Mouse (Mus musculus) spleen, adult 12 weeks (tissue): ENCODE measurements around the gene Shisa8.

Source experiments
- DNase-seq: peaks from one replicate; pipeline ENCODE4 v3.0.0; 2022; ENCODE audit warnings: low spot score

Shisa8 gene

DNA sequence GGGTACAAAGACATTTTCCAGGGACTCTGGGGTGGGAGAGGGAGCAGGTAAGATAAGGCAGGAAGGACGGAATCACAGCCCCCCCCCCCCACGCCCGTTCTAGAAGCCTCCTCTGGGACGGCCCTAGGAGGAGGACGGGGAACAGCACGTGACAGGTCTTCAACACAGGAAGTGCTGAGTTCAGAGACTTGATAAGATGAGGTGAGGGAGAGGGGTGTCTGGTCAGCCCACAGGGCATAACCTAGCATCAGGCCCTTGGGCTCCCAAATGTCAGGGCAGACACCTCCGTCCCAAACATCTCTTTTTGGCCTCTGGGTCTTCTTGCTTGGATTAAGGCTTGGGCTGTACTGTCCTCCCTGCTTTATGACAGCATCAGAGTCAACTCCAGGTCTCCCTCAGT is 10.6 kb upstream of the Shisa8 start:
- DNase-seq = no peak

DNA sequence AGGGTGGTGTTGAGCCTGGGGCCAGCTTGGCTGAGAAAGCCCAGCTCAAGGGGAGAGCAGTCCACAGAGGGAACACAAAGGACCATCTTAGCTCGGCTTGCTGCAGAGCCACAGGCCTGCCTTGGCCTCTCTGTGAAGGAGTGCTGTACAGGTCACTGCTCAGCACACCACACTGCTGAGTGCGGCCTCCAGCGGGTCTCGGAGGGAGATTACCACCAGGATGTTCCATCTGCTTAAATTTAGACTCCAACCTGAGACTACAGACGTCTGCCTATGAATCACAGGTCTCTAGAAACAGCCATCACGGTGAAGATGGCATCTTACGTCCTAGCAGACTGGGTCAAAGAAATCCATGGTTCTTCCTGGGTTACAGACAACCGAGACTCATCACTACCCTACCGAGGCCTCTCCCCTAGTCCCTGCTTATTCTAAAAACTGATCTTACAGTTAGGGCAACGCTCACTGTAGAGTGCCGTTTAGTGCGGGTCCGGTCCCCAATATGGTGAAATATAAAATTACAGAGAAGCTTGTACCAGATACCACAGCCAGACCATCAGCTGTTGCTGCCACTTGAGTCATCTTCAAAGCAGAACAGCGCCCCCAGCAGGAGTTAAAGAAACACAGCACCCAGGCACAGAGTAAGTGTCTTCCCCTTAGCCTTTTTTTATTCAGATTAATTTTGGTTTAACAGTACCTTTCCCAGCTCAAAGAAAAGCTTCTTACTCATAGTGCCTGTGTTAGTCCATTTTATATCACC is 8.7 kb upstream of the Shisa8 start:
- DNase-seq = no peak

DNA sequence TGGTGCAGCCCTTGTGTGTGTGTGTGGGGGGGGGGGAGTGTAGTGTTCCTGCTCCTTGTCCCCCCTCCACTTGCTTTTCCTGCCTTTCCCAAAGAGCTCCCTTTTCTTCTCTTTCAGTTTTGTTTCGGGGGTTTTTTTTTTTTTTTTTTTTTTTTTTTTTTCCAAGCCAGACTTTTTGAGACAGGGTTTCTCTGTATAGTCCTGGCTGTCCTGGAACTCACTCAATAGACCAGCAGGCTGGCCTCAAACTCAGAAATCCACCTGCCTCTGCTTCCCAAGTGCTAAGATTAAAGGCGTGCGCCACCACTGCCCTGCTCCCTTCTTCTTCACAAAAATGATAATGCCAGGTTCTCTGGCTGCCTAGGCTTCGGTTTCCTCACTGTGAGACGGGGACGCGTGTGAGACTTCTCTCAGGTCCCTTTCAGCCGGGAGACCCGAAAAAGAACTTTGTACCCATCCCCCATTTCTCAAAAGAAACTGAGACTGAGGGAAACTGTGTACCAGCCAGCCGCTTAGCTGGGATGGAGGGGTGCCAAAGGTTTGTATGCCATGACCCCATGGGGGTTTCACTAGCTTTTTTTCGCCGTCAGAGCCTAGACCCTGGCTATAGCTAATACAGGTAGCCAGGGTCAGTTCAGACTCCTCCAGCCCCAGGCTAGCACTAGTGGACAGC is 7.5 kb upstream of the Shisa8 start:
- no peak for DNase-seq

DNA sequence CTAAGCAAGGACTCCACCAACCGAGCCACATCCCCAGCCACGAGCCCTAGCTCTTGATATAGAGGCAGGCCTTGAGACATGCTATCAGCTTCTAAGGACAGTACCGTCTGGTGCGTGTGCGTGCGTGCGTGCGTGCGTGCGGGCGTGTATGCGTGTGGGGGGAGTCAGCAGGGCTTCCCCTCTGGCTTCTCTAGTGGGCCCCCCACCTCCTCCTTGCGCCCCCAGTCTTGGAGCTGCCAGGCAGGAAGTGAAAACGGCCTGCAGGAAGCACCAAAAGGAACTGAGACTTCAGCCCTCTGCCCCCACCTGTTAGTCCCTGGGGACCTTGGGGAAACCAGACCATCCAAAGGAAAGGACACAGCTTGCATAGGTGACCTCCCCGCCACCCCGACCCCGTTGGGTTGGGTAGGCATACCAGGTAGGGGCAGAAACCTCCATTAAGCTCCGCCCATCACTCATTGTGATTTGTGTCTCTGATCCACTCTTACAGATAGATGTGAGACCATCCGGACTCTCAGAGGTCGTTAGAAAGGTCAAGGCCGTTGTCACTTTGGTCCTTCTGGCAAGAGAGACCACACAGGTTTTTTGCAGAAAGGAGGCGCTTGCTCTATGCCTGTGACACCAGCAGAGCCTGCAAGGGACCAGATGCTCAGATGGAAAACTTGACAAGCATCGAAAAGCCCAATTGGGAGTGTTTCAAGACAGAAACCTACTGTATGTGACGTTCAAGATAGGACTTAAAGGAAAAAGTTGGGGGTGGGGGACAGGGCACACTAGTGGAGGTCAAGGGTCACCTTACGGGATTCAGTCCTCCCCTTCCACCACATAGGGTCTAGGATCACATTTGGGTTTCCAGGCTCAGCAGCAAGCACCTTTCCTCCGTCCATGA is 6.4 kb upstream of the Shisa8 start:
- peak; percentile 52 for DNase-seq

DNA sequence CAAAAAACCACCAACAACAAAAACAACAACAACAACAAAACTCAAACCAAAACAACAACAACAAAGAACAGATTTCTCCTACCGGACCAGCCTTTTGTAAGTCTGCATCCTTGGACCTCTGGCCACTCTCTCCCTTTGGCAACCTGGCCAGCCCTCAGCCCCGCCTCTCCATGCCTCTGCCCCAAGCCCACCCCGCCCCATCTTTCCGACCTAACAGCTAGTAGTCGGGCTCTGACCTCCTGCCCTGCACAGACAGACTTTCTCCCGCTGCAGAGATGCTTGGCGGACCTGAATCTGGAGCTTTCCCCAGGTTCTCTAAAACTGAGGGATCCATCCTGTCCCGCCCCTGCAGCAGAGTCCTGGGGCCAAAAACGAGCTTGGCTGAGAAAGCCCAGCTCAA is 5.4 kb upstream of the Shisa8 start:
- no peak for DNase-seq

DNA sequence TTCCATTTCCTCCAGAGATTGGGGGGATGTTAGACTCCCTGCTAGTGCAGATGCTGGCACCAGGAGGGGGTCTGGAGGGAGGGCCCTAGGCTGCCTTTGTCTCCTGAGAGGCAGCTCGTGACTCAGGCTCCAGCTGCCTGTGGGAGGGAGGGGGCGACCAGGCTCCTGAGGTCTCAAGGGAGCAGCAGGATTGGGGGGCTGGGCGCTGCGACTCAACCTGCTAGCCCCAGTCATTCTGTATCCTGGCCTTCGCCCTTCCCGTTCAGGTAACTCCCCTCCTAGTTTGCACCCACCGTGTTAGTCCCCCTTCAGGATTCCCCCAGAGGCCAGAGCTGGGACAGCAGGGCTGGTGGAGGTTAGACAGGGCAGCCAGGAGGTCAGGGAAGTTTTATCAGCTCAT is 4.4 kb upstream of the Shisa8 start:
- no peak for DNase-seq

DNA sequence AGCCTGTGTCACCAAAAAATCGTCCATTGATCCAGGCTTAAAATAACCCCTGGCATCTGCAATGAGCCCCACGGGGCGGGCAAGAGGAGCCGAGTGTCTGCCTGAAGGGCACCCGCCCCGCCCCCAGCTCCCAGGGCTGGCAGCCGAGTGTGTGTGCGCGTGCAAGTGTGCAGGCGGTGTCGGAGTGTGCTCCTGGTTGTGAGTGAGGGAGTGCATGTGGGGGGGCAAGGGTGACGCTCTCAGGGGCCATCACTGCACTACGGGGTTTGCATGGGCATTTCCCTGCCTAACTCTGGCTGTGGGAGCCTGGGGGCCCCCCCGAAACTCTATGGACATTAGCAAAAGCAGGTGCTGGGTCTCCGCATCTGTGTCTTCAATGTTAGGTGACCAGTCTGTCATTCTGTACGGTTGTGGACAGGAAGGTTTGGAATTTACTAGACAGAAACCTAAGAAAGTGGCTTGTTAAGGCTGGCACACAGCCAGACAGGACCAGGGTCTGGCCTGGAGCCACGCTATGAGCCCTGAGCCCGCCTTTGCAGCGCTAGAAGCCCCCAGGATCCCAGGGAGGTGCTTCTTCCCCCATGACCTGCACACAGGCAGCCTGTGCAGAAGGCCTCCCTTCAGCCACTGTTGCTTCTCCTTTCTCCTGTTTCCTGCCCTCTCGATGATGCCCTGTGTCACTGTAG is 3.7 kb upstream of the Shisa8 start:
- no peak for DNase-seq

DNA sequence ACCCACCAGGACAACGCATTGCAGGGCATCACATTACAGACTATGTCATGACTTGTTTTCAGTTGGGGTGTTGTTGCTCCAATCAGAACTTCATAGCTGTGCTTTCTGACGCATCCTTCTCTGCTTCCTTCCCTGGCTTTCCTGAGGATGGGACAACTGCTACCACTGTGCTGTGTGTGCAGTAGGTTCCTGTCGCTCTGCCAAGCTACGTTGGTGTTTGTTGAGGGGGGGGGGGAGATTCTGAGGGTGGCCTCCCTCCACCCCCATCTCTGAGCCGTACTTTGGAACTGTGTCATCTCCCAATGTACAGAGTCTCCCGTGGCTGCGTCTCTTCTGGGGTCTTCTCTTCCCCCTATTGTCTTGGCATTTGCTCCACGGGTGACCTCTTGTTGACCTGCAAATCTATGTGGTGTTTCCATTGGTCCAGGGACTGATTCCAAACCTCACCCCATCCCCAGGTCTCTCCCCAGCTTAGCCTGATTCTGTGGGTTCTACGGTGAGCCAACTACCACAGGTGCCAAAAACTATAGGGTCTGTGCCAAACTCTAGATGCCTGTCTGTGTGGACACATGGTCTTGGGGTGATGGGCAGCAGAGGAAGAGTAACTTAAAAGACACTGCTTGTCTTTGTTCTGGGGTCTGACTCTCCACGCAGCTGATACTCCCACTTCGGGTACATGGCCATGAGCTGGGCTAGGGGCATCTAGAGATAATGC is 2.9 kb upstream of the Shisa8 start:
- no peak for DNase-seq

DNA sequence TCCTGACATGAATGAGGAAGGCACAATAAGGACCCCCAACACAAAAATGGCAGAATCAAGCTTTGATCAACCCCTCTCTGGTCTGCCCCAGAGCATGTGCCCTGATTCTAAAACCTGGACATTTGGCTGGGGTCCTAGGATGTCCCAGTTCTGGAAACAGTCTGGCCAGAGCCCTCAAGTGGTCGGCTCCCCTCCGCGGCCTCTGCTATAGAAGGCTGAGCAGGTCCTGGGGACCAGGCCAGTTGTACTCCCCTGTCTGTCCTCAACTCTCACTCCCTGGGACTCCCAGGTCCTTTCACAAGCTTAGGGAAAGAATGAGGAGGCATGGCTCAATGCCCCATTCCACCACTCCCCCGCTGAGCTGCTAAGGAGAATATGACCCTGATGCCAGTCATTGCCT is 607 bp upstream of the Shisa8 start:
- no peak for DNase-seq

DNA sequence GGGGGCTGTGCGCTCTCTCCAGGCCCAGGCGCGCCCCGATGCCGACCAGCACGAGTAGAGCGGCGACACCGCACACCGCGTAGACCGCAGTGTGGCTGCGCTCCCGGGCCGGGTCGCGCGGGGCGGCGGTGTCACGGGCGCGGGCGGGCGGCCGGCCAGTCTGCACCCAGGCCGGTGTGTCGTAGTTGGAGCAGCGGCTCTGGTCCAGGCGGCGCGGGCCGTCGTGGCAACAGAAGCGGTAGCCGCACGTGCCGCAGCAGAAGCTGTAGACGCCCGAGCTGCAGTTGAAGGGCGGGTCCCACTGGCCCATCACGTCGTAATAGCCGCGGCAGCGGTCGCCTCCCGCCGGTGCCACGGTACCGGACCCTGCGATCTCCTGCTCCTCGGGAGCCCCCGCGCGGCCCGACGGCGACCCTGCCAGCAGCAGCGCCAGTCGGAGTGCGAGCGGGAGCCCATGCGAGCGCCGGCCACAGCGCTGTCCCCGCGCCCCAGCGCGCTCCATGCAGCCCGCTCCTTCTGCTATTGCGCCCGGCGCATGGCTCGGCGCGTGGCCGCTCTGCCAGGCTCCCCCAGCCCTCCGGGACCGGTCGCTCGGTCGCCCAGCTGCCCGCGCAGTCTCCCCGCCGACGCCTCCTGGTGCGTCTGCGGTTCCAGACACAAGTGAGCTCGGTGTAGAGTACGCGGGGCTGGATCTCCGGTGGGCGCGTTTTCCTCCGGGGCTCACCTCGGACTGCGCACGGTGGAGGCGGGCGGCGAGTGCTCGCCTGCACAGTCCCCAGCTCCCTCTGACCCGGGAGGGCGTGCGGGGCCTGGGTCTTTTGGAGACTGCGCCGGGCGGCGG is 484 bp downstream of the Shisa8 start:
- DNase-seq = no peak

DNA sequence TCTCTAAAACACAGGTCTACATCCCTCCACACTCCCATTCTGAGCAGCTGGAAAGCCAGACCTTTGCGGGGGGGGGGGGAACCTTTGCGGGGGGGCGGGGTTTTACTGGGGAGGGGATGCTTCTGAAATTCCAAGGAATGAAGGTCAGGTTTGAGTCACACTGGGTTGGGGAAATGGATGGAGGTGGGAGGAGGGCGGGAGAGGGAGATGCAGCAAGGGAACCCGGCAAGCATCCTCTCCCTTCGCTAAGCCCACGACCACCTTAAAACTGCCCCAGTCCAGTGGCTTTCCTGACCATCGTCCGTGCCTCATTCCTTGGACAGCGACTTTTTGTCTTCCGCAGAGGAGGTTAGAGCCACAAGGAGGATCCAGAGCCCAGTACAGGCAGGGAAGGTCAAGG is 1.3 kb downstream of the Shisa8 start:
- DNase-seq = no peak

DNA sequence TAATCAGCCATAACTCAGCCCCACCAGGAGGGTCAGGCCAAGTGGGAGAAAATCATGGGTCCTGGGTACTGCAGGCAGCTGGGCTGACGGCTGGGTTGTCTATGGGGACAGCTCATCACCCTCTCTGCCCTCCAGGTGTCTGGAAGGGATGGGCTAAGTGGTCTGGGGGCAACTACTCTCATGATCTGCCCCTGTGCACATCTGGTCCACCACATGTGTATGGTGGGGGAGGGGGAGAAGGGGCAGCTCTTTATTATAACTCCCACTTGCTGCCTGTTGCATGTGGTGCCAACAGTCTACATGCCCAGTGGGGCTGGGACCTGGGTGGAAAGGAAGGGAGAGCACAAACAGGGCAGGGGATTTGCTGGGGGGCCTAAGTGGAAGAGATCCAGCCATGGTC is 1.8 kb downstream of the Shisa8 start:
- no peak for DNase-seq

DNA sequence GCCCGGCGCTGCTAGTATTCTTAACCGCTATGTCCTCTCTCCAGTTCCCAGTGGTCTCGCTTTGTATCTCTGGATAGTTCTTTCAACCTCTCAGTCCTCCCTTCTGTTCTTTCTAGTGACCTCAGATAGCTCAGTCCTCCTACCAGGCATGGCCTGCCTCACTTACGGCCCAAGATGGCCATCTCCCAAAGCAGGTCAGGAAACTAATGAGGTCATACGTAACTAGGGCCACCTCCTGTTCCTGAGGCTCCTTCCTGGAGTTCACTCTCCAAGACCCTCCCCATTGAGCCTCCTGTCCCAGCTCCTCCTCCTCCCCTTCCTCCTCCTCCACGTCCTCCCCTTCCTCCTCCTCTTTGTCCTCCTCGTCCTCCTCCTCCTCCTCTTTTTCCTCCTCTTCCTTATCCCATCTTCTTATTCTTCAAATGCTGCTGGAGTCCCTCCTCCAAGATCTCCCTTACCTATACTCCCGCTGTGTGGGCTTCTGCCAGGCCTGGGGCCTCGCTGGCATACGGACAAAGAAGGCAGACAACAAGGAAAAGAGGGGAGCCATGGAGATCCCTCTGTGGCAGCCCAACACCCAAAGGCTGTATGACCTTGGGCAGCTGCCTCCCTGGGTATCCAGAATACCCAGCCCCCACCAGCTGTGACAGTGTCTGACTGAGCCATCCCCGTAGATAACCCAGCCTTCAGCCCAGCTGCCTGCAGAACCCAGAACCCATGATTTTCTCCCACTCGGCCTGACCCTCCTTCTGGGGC is 3.1 kb downstream of the Shisa8 start:
- DNase-seq = no peak

DNA sequence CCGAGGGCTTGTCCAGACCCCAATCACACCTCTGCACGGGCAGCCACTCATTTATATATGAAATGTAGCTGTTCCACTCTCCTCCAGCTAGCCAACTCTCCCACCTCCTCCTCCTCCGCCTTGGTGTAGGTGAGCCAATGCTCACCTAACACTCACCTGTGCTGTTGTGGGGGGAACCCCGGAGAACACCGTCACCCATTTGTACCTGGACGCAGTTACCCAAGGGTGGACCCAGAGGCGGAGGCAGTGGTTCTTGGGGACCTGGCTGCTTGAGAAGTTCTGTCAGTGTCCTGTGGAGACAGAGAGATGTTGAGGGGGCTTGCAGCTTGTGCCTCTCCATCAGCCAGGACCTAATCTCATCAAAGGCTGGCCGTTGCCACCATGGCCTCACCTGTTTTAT is 4.3 kb downstream of the Shisa8 start:
- no peak for DNase-seq

DNA sequence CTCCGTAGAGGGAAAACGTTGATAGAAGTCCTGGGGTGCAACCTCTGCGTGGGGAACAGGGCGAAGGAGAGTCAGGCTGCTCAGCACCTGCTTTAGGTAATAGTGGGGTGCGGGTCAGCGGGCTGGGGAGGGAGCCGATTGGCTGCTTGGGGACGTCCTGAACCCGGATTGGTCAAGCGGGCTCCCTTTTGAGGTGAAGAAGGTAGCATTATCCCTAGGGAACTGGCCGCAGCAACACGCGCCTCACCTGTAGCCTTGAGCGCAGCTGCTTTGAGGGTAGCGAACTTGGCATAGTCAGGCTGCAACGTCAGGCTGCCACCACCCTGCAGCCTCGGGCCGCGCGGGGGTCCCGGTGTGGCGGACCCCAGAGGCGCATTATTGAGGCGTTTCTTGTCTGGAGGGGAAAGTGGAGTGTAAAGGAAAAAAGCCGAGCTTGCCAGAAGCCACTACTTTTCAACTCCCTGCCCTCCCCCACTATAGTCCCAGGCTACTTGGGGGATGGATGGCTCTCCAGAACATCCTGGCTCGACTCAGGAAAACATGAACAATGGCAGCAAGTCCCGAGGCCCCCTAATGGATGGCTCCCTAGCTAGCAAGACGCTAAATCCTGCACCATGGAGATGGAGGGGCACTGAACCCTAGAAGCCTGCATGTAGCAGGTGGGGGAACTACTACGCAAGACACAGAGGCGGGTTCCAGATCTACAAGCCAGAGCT is 5.0 kb downstream of the Shisa8 start:
- no peak for DNase-seq

DNA sequence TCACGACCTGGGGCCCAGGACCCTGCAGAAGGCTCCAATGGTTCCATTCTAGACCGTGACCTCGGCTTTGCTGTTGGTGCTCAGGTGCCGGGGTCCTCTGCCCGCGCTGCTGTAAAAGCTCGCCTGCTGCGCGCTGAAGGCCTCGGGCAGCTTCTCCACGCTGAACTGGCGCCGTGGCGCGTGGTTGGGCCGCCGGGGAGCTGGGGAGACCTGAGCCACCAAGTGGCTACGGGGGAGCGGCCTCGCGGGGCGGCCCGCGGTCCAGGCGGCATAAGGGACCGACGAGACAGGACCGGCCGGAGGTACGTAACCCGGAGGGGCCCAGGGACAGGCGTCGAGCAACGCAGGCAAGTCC is 5.5 kb downstream of the Shisa8 start:
- DNase-seq = no peak

DNA sequence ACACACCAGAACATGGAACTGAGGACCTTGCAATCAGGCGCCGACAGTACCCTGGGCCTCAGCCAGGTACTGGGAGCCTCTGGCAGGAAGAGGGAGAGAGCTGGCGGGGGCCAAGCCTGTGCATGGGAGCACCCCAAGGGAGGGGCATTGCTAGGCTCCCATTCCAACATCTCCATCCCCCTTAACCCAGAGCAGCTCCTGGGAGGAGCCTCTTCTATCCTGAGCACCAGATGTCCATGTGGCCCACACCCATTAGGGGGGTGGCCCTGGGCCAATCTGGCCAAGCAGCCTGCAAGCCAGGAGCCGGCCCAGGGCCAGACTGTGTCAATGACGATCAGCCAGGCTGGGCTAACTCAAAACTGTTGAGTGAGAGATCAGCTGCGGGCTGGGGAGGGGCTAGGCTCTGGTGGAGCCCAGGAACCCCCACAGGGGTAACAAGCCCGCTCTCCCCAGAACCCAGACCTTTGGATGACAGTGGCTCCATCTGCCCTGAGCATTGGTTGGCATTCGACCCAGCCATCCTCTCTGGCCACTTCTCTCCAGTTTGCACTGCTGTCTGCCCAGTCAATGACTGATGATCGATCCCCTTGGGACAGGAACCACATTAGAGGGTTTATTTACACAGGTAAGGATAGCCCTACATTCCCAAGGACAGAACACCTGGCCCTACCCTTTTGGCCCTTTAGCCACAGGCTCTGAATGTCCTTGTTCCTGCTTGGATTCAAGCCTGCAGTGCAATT is 6.1 kb downstream of the Shisa8 start:
- DNase-seq = no peak

DNA sequence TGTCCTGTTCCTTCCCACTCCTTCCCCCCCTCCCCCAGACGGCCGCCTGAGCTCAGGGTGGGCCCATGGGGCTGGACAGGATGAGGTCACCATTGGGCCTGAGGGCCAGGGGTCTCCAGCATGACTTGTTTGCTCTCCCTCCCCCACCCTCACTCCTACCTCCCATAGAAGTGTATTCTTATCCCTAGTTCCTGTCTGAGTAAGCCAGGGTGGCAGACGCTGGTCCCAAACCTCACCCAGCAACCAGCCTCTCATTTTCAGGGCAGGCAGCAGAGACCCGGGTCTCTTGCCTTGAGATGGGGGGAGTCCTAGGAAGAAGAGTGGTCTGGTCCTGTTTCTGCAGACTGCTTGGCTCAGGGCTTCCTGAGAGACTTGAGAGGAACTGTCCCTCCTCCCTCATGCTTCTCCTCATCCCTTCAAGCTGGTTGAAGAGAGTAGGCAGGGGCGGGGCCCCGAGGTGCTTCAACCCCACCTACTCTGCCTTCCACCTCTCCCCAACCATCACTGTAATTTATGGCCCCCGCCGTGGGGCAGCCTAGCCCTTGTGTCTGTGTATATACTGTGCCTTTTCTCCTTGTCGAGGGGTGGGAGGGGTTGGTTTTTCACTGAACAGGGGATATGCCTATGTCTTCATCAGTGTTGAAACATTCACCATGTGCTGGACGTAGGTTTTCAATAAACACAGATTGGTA is 7.8 kb downstream of the Shisa8 start:
- no peak for DNase-seq
